Mouse (Mus musculus): ENCODE data around the gene Vat1l. TPM values are rescaled to one million over a fixed set of nuclear protein-coding genes. Genes with fewer than 3 reads are reported as not detected.

Vat1l gene
- polyA plus RNA-seq, 1 experiment from 2014 or later: 0.62 TPM

- Histone ChIP-seq H3K36me3 (ENCODE audit: control insufficient read depth, insufficient read depth, low read length) (no peaks in the 10 kb centered on the region), H3K27me3 (ENCODE audit: control insufficient read depth, insufficient read depth, low read length) (peaks cover 30% of the 10 kb centered on the region), H3K4me1 (ENCODE audit: control insufficient read depth, insufficient read depth, low read length) (peaks cover 5% of the 10 kb centered on the region; the same call in 1 of the 2 replicates), H3K9me3 (replicated peaks; ENCODE audit: control insufficient read depth, low read length) (no peaks in the 10 kb centered on the region), H3K4me3 (ENCODE audit: low read depth, low read length) (no peak overlapping the region), H3K4me2 (no peak overlapping the region), H3K9ac (ENCODE audit: low read depth, low read length) (no peak overlapping the region), H3K27ac (ENCODE audit: low read depth, low read length) (no peak overlapping the region)
- no peak for ATAC-seq (replicated peaks; ENCODE audit: insufficient number of reproducible peaks, low FRiP score, low TSS enrichment)
- WGBS (ENCODE audit: insufficient replicate concordance): 4% methylated on average over 8 of the region's 8 CpGs
Measured at GRCm38 (mm10) chr8:114206421-114206983, 1.1 kb downstream of the Vat1l start.

GRCm38 (mm10) chr8:114207026-114207425 is 1.6 kb downstream of the Vat1l start:
- H3K4me2 ChIP-seq: no peak overlapping the region
- peaks cover 30% of the 10 kb centered on the region for H3K27me3 ChIP-seq (ENCODE audit: control insufficient read depth, insufficient read depth, low read length)

GRCm38 (mm10) chr8:114220779-114221178 is 15.4 kb downstream of the Vat1l start:
- no peak for ATAC-seq (replicated peaks; ENCODE audit: insufficient number of reproducible peaks, low FRiP score, low TSS enrichment)
- Histone ChIP-seq H3K4me3 (ENCODE audit: low read depth, low read length) (no peak overlapping the region), H3K27ac (ENCODE audit: low read depth, low read length) (no peak overlapping the region), H3K9ac (ENCODE audit: low read depth, low read length) (no peak overlapping the region), H3K27me3 (ENCODE audit: control insufficient read depth, insufficient read depth, low read length) (no peaks in the 10 kb centered on the region), H3K4me2 (no peak overlapping the region), H3K9me3 (replicated peaks; ENCODE audit: control insufficient read depth, low read length) (no peaks in the 10 kb centered on the region), H3K36me3 (ENCODE audit: control insufficient read depth, insufficient read depth, low read length) (no peaks in the 10 kb centered on the region), H3K4me1 (ENCODE audit: control insufficient read depth, insufficient read depth, low read length) (no peaks in the 10 kb centered on the region)
- 77% methylated on average over 3 of the region's 3 CpGs for WGBS (ENCODE audit: insufficient replicate concordance)

More at GRCm38 (mm10) chr8:114207026-114207425, 1.6 kb downstream of the Vat1l start:
- Histone ChIP-seq H3K9me3 (replicated peaks; ENCODE audit: control insufficient read depth, low read length) (no peaks in the 10 kb centered on the region), H3K9ac (ENCODE audit: low read depth, low read length) (no peak overlapping the region), H3K4me3 (ENCODE audit: low read depth, low read length) (no peak overlapping the region), H3K27ac (ENCODE audit: low read depth, low read length) (no peak overlapping the region), H3K4me1 (ENCODE audit: control insufficient read depth, insufficient read depth, low read length) (peaks cover 5% of the 10 kb centered on the region; the same call in 1 of the 2 replicates), H3K36me3 (ENCODE audit: control insufficient read depth, insufficient read depth, low read length) (no peaks in the 10 kb centered on the region)
- WGBS (ENCODE audit: insufficient replicate concordance): 44% methylated on average over 4 of the region's 4 CpGs
- no peak for ATAC-seq (replicated peaks; ENCODE audit: insufficient number of reproducible peaks, low FRiP score, low TSS enrichment)

GRCm38 (mm10) chr8:114222001-114222400 is 16.6 kb downstream of the Vat1l start:
- Histone ChIP-seq H3K9me3 (replicated peaks; ENCODE audit: control insufficient read depth, low read length) (no peaks in the 10 kb centered on the region), H3K36me3 (ENCODE audit: control insufficient read depth, insufficient read depth, low read length) (no peaks in the 10 kb centered on the region), H3K4me1 (ENCODE audit: control insufficient read depth, insufficient read depth, low read length) (no peaks in the 10 kb centered on the region), H3K4me2 (no peak overlapping the region), H3K4me3 (ENCODE audit: low read depth, low read length) (no peak overlapping the region), H3K9ac (ENCODE audit: low read depth, low read length) (no peak overlapping the region), H3K27me3 (ENCODE audit: control insufficient read depth, insufficient read depth, low read length) (no peaks in the 10 kb centered on the region), H3K27ac (ENCODE audit: low read depth, low read length) (no peak overlapping the region)
- no peak for ATAC-seq (replicated peaks; ENCODE audit: insufficient number of reproducible peaks, low FRiP score, low TSS enrichment)
- 79% methylated on average over 2 of the region's 2 CpGs for WGBS (ENCODE audit: insufficient replicate concordance)

- Histone ChIP-seq H3K4me1 (ENCODE audit: control insufficient read depth, insufficient read depth, low read length) (no peaks in the 10 kb centered on the region), H3K36me3 (ENCODE audit: control insufficient read depth, insufficient read depth, low read length) (no peaks in the 10 kb centered on the region), H3K9me3 (replicated peaks; ENCODE audit: control insufficient read depth, low read length) (no peaks in the 10 kb centered on the region), H3K27me3 (ENCODE audit: control insufficient read depth, insufficient read depth, low read length) (no peaks in the 10 kb centered on the region), H3K4me3 (ENCODE audit: low read depth, low read length) (no peak overlapping the region), H3K4me2 (no peak overlapping the region), H3K27ac (ENCODE audit: low read depth, low read length) (no peak overlapping the region), H3K9ac (ENCODE audit: low read depth, low read length) (no peak overlapping the region)
- no peak for ATAC-seq (replicated peaks; ENCODE audit: insufficient number of reproducible peaks, low FRiP score, low TSS enrichment)
- 83% methylated on average over 2 of the region's 2 CpGs for WGBS (ENCODE audit: insufficient replicate concordance)
Measured at GRCm38 (mm10) chr8:114224001-114224400, 18.6 kb downstream of the Vat1l start.

GRCm38 (mm10) chr8:114251321-114252065 is 46.1 kb downstream of the Vat1l start:
- no peak overlapping the region for H3K27ac ChIP-seq (ENCODE audit: low read depth, low read length)
- 75% methylated on average over 3 of the region's 3 CpGs for WGBS (ENCODE audit: insufficient replicate concordance)
- H3K27me3 ChIP-seq (ENCODE audit: control insufficient read depth, insufficient read depth, low read length): no peaks in the 10 kb centered on the region
- no peak overlapping the region for H3K9ac ChIP-seq (ENCODE audit: low read depth, low read length)
- no peak for ATAC-seq (replicated peaks; ENCODE audit: insufficient number of reproducible peaks, low FRiP score, low TSS enrichment)
- no peaks in the 10 kb centered on the region for H3K4me1 ChIP-seq (ENCODE audit: control insufficient read depth, insufficient read depth, low read length)
- H3K9me3 ChIP-seq (replicated peaks; ENCODE audit: control insufficient read depth, low read length): no peaks in the 10 kb centered on the region
- H3K4me2 ChIP-seq: no peak overlapping the region
- no peak overlapping the region for H3K4me3 ChIP-seq (ENCODE audit: low read depth, low read length)
- H3K36me3 ChIP-seq (ENCODE audit: control insufficient read depth, insufficient read depth, low read length): no peaks in the 10 kb centered on the region

- no peaks in the 10 kb centered on the region for H3K9me3 ChIP-seq (replicated peaks; ENCODE audit: control insufficient read depth, low read length)
- H3K27ac ChIP-seq (ENCODE audit: low read depth, low read length): no peak overlapping the region
- WGBS (ENCODE audit: insufficient replicate concordance): 73% methylated on average over 4 of the region's 4 CpGs
- no peak for ATAC-seq (replicated peaks; ENCODE audit: insufficient number of reproducible peaks, low FRiP score, low TSS enrichment)
- no peaks in the 10 kb centered on the region for H3K4me1 ChIP-seq (ENCODE audit: control insufficient read depth, insufficient read depth, low read length)
- H3K9ac ChIP-seq (ENCODE audit: low read depth, low read length): no peak overlapping the region
- no peak overlapping the region for H3K4me3 ChIP-seq (ENCODE audit: low read depth, low read length)
- H3K36me3 ChIP-seq (ENCODE audit: control insufficient read depth, insufficient read depth, low read length): no peaks in the 10 kb centered on the region
- no peak overlapping the region for H3K4me2 ChIP-seq
- no peaks in the 10 kb centered on the region for H3K27me3 ChIP-seq (ENCODE audit: control insufficient read depth, insufficient read depth, low read length)
Measured at GRCm38 (mm10) chr8:114258685-114259084, 53.3 kb downstream of the Vat1l start.

GRCm38 (mm10) chr8:114259713-114260355 is 54.4 kb downstream of the Vat1l start:
- H3K9me3 ChIP-seq (replicated peaks; ENCODE audit: control insufficient read depth, low read length): no peaks in the 10 kb centered on the region
- no peak overlapping the region for H3K4me3 ChIP-seq (ENCODE audit: low read depth, low read length)
- H3K4me2 ChIP-seq: no peak overlapping the region
- no peaks in the 10 kb centered on the region for H3K4me1 ChIP-seq (ENCODE audit: control insufficient read depth, insufficient read depth, low read length)
- 67% methylated on average over 5 of the region's 5 CpGs for WGBS (ENCODE audit: insufficient replicate concordance)
- no peak overlapping the region for H3K27ac ChIP-seq (ENCODE audit: low read depth, low read length)
- no peaks in the 10 kb centered on the region for H3K36me3 ChIP-seq (ENCODE audit: control insufficient read depth, insufficient read depth, low read length)
- ATAC-seq (replicated peaks; ENCODE audit: insufficient number of reproducible peaks, low FRiP score, low TSS enrichment): no peak
- H3K9ac ChIP-seq (ENCODE audit: low read depth, low read length): no peak overlapping the region
- H3K27me3 ChIP-seq (ENCODE audit: control insufficient read depth, insufficient read depth, low read length): no peaks in the 10 kb centered on the region
